Mouse (Mus musculus) left cerebral cortex, adult 18-20 months (tissue): ENCODE results near the gene Efna4. TPM values are rescaled to one million over a fixed set of nuclear protein-coding genes. Genes with fewer than 3 reads are reported as not detected.

Source experiments
- total RNA-seq, 2 experiments: library from RNA; stranded (reverse); gene quantifications; 2 replicates each; pipeline ENCODE4 v1.2.3; 2021

Gene Efna4
- total RNA-seq, 2 experiments from 2014 or later: 0.28 TPM; not detected in 1

Other genes starting within 250 kb of the Efna4 start
- gene Rusc1, start 244.7 kb downstream of the Efna4 start, total RNA-seq: 100 to 1,000 TPM; 186 to 198 TPM
- gene Gm43738, start 236.9 kb downstream of the Efna4 start, total RNA-seq: not detected
- gene Fdps, start 236.1 kb downstream of the Efna4 start, total RNA-seq: 100 to 1,000 TPM; 110 to 111 TPM
- not detected for gene Pklr, start 201.9 kb downstream of the Efna4 start, total RNA-seq
- gene Hcn3, start 177.8 kb downstream of the Efna4 start, total RNA-seq: 10 to 100 TPM; 14.4 to 21.9 TPM
- gene Clk2, start 173.2 kb downstream of the Efna4 start, total RNA-seq: 10 to 100 TPM; 40.9 to 45.0 TPM
- gene Scamp3, start 160.6 kb downstream of the Efna4 start, total RNA-seq: 10 to 100 TPM; 63.2 to 63.7 TPM
- 10 to 100 TPM; 48.1 to 58.5 TPM for gene Fam189b, start 154.9 kb downstream of the Efna4 start, total RNA-seq
- 10 to 100 TPM; 61.5 to 64.9 TPM for gene Gba, start 135.1 kb downstream of the Efna4 start, total RNA-seq
- gene Thbs3, start 122.8 kb downstream of the Efna4 start, total RNA-seq: 10 to 100 TPM; 16.0 to 19.4 TPM
- gene Mtx1, start 110.9 kb downstream of the Efna4 start, total RNA-seq: 10 to 100 TPM; 83.2 to 97.1 TPM
- under 1 TPM; 0.45 to 0.63 TPM for gene Muc1, start 109.0 kb downstream of the Efna4 start, total RNA-seq
- 10 to 100 TPM; 66.0 to 67.7 TPM for gene Krtcap2, start 92.1 kb downstream of the Efna4 start, total RNA-seq
- gene Trim46, start 91.7 kb downstream of the Efna4 start, total RNA-seq: 10 to 100 TPM; 76.1 to 77.1 TPM
- gene Dpm3, start 78.7 kb downstream of the Efna4 start, total RNA-seq: 10 to 100 TPM; 56.5 to 56.6 TPM
- gene Slc50a1, start 67.5 kb downstream of the Efna4 start, total RNA-seq: 10 to 100 TPM; 35.2 to 35.8 TPM
- 1 to 10 TPM; 5.9 to 8.3 TPM for gene Efna1, start 56.9 kb downstream of the Efna4 start, total RNA-seq
- gene Efna3, start 15.1 kb downstream of the Efna4 start, total RNA-seq: 10 to 100 TPM; 58.3 to 60.8 TPM
- 100 to 1,000 TPM in 1 of 2 experiments, 10 to 100 TPM in 1; 99.8 to 102 TPM for gene Adam15, start 12.0 kb upstream of the Efna4 start, total RNA-seq
- gene Dcst2, start 23.9 kb upstream of the Efna4 start, total RNA-seq: under 1 TPM; 0.19 to 0.42 TPM
- not detected for gene Dcst1, start 27.2 kb upstream of the Efna4 start, total RNA-seq
- 10 to 100 TPM; 13.6 to 15.5 TPM for gene Zbtb7b, start 56.7 kb upstream of the Efna4 start, total RNA-seq
- gene Lenep, start 64.8 kb upstream of the Efna4 start, total RNA-seq: 1 to 10 TPM; 3.8 to 6.4 TPM
- gene Flad1, start 73.8 kb upstream of the Efna4 start, total RNA-seq: 10 to 100 TPM; 31.6 to 36.0 TPM
- gene Cks1b, start 80.4 kb upstream of the Efna4 start, total RNA-seq: 1 to 10 TPM; 2.2 to 2.7 TPM
- gene Shc1, start 80.4 kb upstream of the Efna4 start, total RNA-seq: 10 to 100 TPM; 15.0 to 15.6 TPM
- gene Pygo2, start 92.2 kb upstream of the Efna4 start, total RNA-seq: 10 to 100 TPM; 57.2 to 66.1 TPM
- 10 to 100 TPM; 33.9 to 34.4 TPM for gene Pbxip1, start 98.7 kb upstream of the Efna4 start, total RNA-seq
- gene Pmvk, start 116.5 kb upstream of the Efna4 start, total RNA-seq: 10 to 100 TPM; 37.8 to 38.3 TPM
- 10 to 100 TPM; 20.4 to 26.9 TPM for gene Kcnn3, start 182.1 kb upstream of the Efna4 start, total RNA-seq